Comparison of ENCODE assay signal across 14 mouse cellular contexts in the genomic region with DNA sequence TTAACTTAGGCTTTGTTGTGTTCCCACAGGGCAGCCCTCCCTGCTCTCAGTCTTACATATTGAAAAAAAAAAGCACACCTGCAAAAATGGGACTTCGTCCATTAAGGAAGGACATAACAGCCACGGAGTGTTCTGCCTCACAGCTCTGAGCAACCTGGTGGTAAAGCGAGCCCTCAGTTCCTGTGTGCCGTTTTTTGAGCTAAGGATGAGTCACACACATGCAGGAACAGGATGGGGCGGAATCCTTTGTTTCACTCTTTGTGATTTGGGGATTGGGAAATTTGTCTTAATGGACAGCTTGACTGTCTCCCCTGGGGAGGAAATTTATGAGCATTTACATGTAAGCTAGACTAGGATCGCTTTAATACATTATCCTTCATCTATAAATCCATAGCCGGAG.
DNase-seq lines count a peak whose midpoint lies in the region; ATAC-seq and TF ChIP-seq lines count a peak whose summit lies in the region.
"Had no signal": no experiment of that assay in that cellular context is flagged by ENCODE, and none has a peak within 500 bp of the region (broad histone marks: within the 10 kb centered on the region; RNA-seq: fewer than 3 reads in every experiment).

No protein-coding gene starts in this region.

- H3K27me3 ChIP-seq in kidney, postnatal 0 days (ENCODE audit: insufficient read depth, low read length) = no peaks in the 10 kb centered on the region
- no peaks in the 10 kb centered on the region for H3K27me3 ChIP-seq in kidney, embryonic 16.5 days (ENCODE audit: insufficient read depth, low read length)
- no peaks in the 10 kb centered on the region for H3K27me3 ChIP-seq in forebrain, embryonic 12.5 days
- H3K27me3 ChIP-seq: embryonic facial prominence, embryonic 12.5 days; forebrain, embryonic 15.5 days had no signal

- H3K4me2 ChIP-seq in kidney, postnatal 0 days (ENCODE audit: low read length) = peak overlapping the region; percentile 10; the same call in 1 of the 2 replicates
- H3K4me2 ChIP-seq in kidney, embryonic 16.5 days (replicated peaks; ENCODE audit: low read depth, low read length) = no peak overlapping the region
- H3K4me2 ChIP-seq in forebrain, embryonic 12.5 days = no peak overlapping the region
- H3K4me2 ChIP-seq: embryonic facial prominence, embryonic 12.5 days; forebrain, embryonic 15.5 days had no signal

- no peak overlapping the region for H3K9ac ChIP-seq in kidney, postnatal 0 days (ENCODE audit: low read depth, low read length)
- H3K9ac ChIP-seq in kidney, embryonic 16.5 days (replicated peaks; ENCODE audit: low read length) = no peak overlapping the region
- no peak overlapping the region for H3K9ac ChIP-seq in forebrain, embryonic 12.5 days
- H3K9ac ChIP-seq: embryonic facial prominence, embryonic 12.5 days; forebrain, embryonic 15.5 days had no signal

- no peak overlapping the region for H3K27ac ChIP-seq in kidney, postnatal 0 days
- no peak overlapping the region for H3K27ac ChIP-seq in kidney, embryonic 16.5 days (ENCODE audit: low read length)
- no peak overlapping the region for H3K27ac ChIP-seq in forebrain, embryonic 12.5 days
- H3K27ac ChIP-seq: embryonic facial prominence, embryonic 12.5 days; forebrain, embryonic 15.5 days had no signal

- WGBS in kidney, postnatal 0 days = 34% methylated on average over 7 of the region's 7 CpGs
- WGBS in kidney, embryonic 16.5 days = 30% methylated on average over 7 of the region's 7 CpGs
- WGBS in forebrain, embryonic 12.5 days = 72% methylated on average over 7 of the region's 7 CpGs

- no peak for ATAC-seq in kidney, postnatal 0 days (replicated peaks; ENCODE audit: low FRiP score, low read depth)
- no peak for ATAC-seq in kidney, embryonic 16.5 days (ENCODE audit: low FRiP score, low TSS enrichment)
- ATAC-seq in common myeloid progenitor, adult 5-6 weeks (replicated peaks; ENCODE audit: low read depth, poor library complexity, severe bottlenecking) = peak; percentile 55; the same call in 1 of the 2 replicates
- peak; percentile 82 for ATAC-seq in megakaryocyte progenitor cell, adult 5-6 weeks (replicated peaks; ENCODE audit: poor library complexity)
- ATAC-seq in forebrain, embryonic 12.5 days (ENCODE audit: low FRiP score) = no peak
- ATAC-seq: forebrain, embryonic 15.5 days; lung, postnatal 0 days had no signal

- H3K9me3 ChIP-seq in kidney, postnatal 0 days (replicated peaks; ENCODE audit: low read length) = no peaks in the 10 kb centered on the region
- H3K9me3 ChIP-seq in kidney, embryonic 16.5 days (ENCODE audit: low read length) = no peaks in the 10 kb centered on the region
- no peaks in the 10 kb centered on the region for H3K9me3 ChIP-seq in forebrain, embryonic 12.5 days
- H3K9me3 ChIP-seq: embryonic facial prominence, embryonic 12.5 days; forebrain, embryonic 15.5 days; G1E had no signal

- no peak for DNase-seq in kidney, postnatal 0 days (ENCODE audit: low spot score)
- DNase-seq in ES-CJ7 (ENCODE audit: low read depth, low spot score) = peak; percentile 17
- no peak for DNase-seq in heart, adult 11 months
- DNase-seq: cerebellum, adult 9-10 months; heart, postnatal 10 days; kidney, adult 9 months had no signal

- H3K4me1 ChIP-seq in kidney, postnatal 0 days (replicated peaks; ENCODE audit: insufficient read depth, low read length) = peaks cover 14% of the 10 kb centered on the region
- peaks cover 11% of the 10 kb centered on the region; the same call in 1 of the 2 replicates for H3K4me1 ChIP-seq in kidney, embryonic 16.5 days (ENCODE audit: insufficient read depth, low read length)
- H3K4me1 ChIP-seq in forebrain, embryonic 12.5 days = peaks cover 15% of the 10 kb centered on the region
- H3K4me1 ChIP-seq: forebrain, embryonic 15.5 days had no signal

- TF ChIP-seq CTCF in kidney, postnatal 0 days (IDR thresholded peaks at IDR 0.05; ENCODE audit: low read depth) = no peak

- H3K4me3 ChIP-seq in kidney, postnatal 0 days (replicated peaks; ENCODE audit: low read depth, low read length) = no peak overlapping the region
- H3K4me3 ChIP-seq in kidney, embryonic 16.5 days (ENCODE audit: low read length) = no peak overlapping the region
- no peak overlapping the region for H3K4me3 ChIP-seq in forebrain, embryonic 12.5 days (replicated peaks)
- H3K4me3 ChIP-seq: embryonic facial prominence, embryonic 12.5 days; forebrain, embryonic 15.5 days had no signal

- H3K36me3 ChIP-seq in kidney, postnatal 0 days (ENCODE audit: insufficient read depth, low read length) = no peaks in the 10 kb centered on the region
- H3K36me3 ChIP-seq in kidney, embryonic 16.5 days (ENCODE audit: insufficient read depth, low read length) = no peaks in the 10 kb centered on the region
- H3K36me3 ChIP-seq in forebrain, embryonic 12.5 days (replicated peaks) = no peaks in the 10 kb centered on the region
- H3K36me3 ChIP-seq: embryonic facial prominence, embryonic 12.5 days; forebrain, embryonic 15.5 days; G1E had no signal

Comparison
In these comparisons a context has a peak if more than half of its experiments do, and no peak if none do; other contexts are left out.
1. ATAC-seq: peak in common myeloid progenitor, adult 5-6 weeks (single experiment) and megakaryocyte progenitor cell, adult 5-6 weeks (single experiment); none in kidney, postnatal 0 days (single experiment), kidney, embryonic 16.5 days (single experiment) and forebrain, embryonic 12.5 days (single experiment).